Mouse (Mus musculus) MEL (cell line): ENCODE measurements around the gene Ppp1r7.

Source experiments
- CTCF ChIP-seq, 3 experiments: IDR thresholded peaks in 2 of 3; conservative IDR thresholded peaks in 1 of 3; 2 replicates each; pipeline ENCODE4 v1.5.1; 2011 to 2012; ENCODE audit warnings: low read length in 3 of 3, low read depth in 2 of 3, mild to moderate bottlenecking in 2 of 3, improper control_type of control experiment in 1 of 3, inconsistent platforms in 1 of 3, mixed read lengths in 1 of 3, moderate library complexity in 1 of 3; ENCODE audit not compliant: control insufficient read depth in 1 of 3, insufficient read depth in 1 of 3, poor library complexity in 1 of 3, severe bottlenecking in 1 of 3
- E2F4 ChIP-seq: IDR thresholded peaks from 2 replicates; pipeline ENCODE4 v1.6.1; 2011; ENCODE audit warnings: low read depth, low read length, improper control_type of control experiment, borderline replicate concordance
- EP300 ChIP-seq, 2 experiments: IDR thresholded peaks; 2 replicates each; pipeline ENCODE4 v1.6.1; 2011; ENCODE audit warnings: improper control_type of control experiment in 2 of 2, low read length in 2 of 2, low read depth in 1 of 2, mild to moderate bottlenecking in 1 of 2
- MEF2A ChIP-seq: IDR thresholded peaks from 2 replicates; pipeline ENCODE4 v1.6.1; 2014; ENCODE audit warnings: low read depth, mild to moderate bottlenecking, inconsistent platforms, low read length, improper control_type of control experiment; ENCODE audit not compliant: poor library complexity, insufficient replicate concordance, severe bottlenecking; ENCODE audit errors: extremely low read depth
- POLR2AphosphoS2 ChIP-seq: IDR thresholded peaks from 2 replicates; pipeline ENCODE4 v1.6.1; 2011; ENCODE audit warnings: low read length, improper control_type of control experiment
- TAL1 ChIP-seq: IDR thresholded peaks from 2 replicates; pipeline ENCODE4 v1.6.1; 2012; ENCODE audit warnings: mild to moderate bottlenecking, inconsistent platforms, low read length, moderate library complexity, mixed read lengths
- UBTF ChIP-seq: IDR thresholded peaks from 2 replicates; pipeline ENCODE4 v1.6.1; 2012; ENCODE audit warnings: low read depth, mild to moderate bottlenecking, inconsistent platforms, low read length, improper control_type of control experiment, moderate library complexity, borderline replicate concordance; ENCODE audit not compliant: insufficient read depth
- USF1 ChIP-seq: IDR thresholded peaks from 2 replicates; pipeline ENCODE4 v1.6.1; 2014; ENCODE audit warnings: low read depth, mild to moderate bottlenecking, inconsistent platforms, low read length, improper control_type of control experiment, moderate library complexity
- USF2 ChIP-seq, 2 experiments: IDR thresholded peaks; 2 replicates each; pipeline ENCODE4 v1.6.1; 2011 to 2012; ENCODE audit warnings: improper control_type of control experiment in 2 of 2, low read length in 2 of 2, borderline replicate concordance in 1 of 2, inconsistent platforms in 1 of 2, low read depth in 1 of 2, mild to moderate bottlenecking in 1 of 2; ENCODE audit not compliant: insufficient read depth in 1 of 2
- ZKSCAN1 ChIP-seq: IDR thresholded peaks from 2 replicates; pipeline ENCODE4 v1.6.1; 2012; ENCODE audit warnings: low read depth, mild to moderate bottlenecking, inconsistent platforms, low read length, improper control_type of control experiment, moderate library complexity

GRCm38 (mm10) chr1:93377307-93377706, 34.7 kb downstream of the Ppp1r7 start:
- TF ChIP-seq E2F4 (no peak), TAL1 (peak; percentile 38; the same call in 1 of the 2 replicates), CTCF (IDR thresholded peaks at IDR 0.05 in 2 of 3, conservative IDR thresholded peaks at IDR 0.05 in 1 of 3; ENCODE audit: control insufficient read depth in 1 of 3, insufficient read depth in 1 of 3, low read depth in 2 of 3, low read length in 3 of 3, poor library complexity in 1 of 3, severe bottlenecking in 1 of 3) (no peak), EP300 (IDR thresholded peaks at IDR 0.05; ENCODE audit: low read depth in 1 of 2, low read length in 2 of 2) (peak in 1 of 2 experiments; percentile 35; a peak in 2 of 4 replicates), POLR2AphosphoS2 (no peak), USF2 (IDR thresholded peaks at IDR 0.05; ENCODE audit: borderline replicate concordance in 1 of 2, insufficient read depth in 1 of 2, low read depth in 1 of 2, low read length in 2 of 2) (no peak), ZKSCAN1 (no peak), UBTF (no peak), MEF2A (no peak), USF1 (no peak)
